12 mouse cellular contexts compared by ENCODE assay signal in the genomic region with DNA sequence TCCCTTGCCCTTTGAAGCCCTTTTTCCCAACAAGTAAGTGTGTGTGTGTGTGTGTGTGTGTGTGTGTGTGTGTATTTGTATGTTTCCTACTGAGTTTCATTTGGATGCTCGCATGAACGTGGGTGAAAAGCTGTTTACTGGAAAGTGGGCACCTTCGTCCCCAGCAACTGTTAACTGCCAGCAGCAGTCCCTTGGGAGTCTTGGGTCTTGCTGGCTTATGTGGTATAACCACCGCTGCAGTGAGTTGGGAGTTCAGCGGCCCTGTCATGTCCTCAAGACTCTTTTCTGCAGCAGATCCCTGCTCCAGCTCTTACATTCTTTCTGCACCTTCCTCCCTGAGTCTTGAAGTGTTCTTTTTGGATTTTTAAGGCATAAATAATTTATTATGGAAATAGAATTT.
"Had no signal": no experiment of that assay in that cellular context is flagged by ENCODE, and none has a peak within 500 bp of the region (broad histone marks: within the 10 kb centered on the region; RNA-seq: fewer than 3 reads in every experiment).

No protein-coding gene starts in this region.

- H3K27me3 ChIP-seq: limb, embryonic 15.5 days; liver, embryonic 13.5 days; midbrain, embryonic 13.5 days had no signal

- DNase-seq: kidney, adult 11 months; kidney, adult 9 months; kidney, postnatal 36 days; layer of hippocampus, adult 9-11 months; layer of hippocampus, postnatal 36 days; liver, embryonic 13.5 days; lung, adult 18-20 months; right cerebral cortex, postnatal 14 days; thymus, adult 18-20 months; thymus, postnatal 14 days had no signal
